Mouse (Mus musculus) heart, postnatal 10 days (tissue): ENCODE measurements at regions not wholly inside any gene's neighbourhood (a gene's known extent, or its start where the extent isn't known, plus 50 kb on each side); places are given as distances from the start of the nearest gene placed in this dataset.

Source experiments
- DNase-seq, 2 experiments: peaks; one replicate each; pipeline ENCODE4 v3.0.0; 2021
- intact Hi-C: fragments of 180-260 bp; cut with DNase I; formaldehyde crosslinking; loops from one replicate; pipeline ENCODE4 v1.15.1; 2025

GRCm38 (mm10) chr4:150771922-150772651 is 81.6 kb upstream of the Errfi1 start:
- peak; percentile 62 to 68 for DNase-seq
- intact Hi-C loops, result no loop called here

GRCm38 (mm10) chr4:150771469-150771868 is 82.2 kb upstream of the Errfi1 start:
- no peak for DNase-seq
- intact Hi-C loops, result no loop called here

GRCm38 (mm10) chr4:150769043-150769442 is 84.7 kb upstream of the Errfi1 start:
- DNase-seq, result no peak
- intact Hi-C loops, result no loop called here

GRCm38 (mm10) chr4:150758467-150759237 is 95.1 kb upstream of the Errfi1 start:
- no peak for DNase-seq
- intact Hi-C loops, result no loop called here

- intact Hi-C loops, result no loop called here
- DNase-seq, result no peak
Measured at GRCm38 (mm10) chr4:150757815-150758426, 95.8 kb upstream of the Errfi1 start.

- intact Hi-C loops, result no loop called here
- DNase-seq, result peak in 1 of 2 experiments; percentile 37
Measured at GRCm38 (mm10) chr4:150757291-150757741, 96.4 kb upstream of the Errfi1 start.

- intact Hi-C loops, result no loop called here
- DNase-seq, result no peak
Measured at GRCm38 (mm10) chr4:150755446-150755845, 98.3 kb upstream of the Errfi1 start.

- DNase-seq, result no peak
- intact Hi-C loops, result no loop called here
Measured at GRCm38 (mm10) chr4:150752151-150752550, 100.2 kb upstream of the Slc45a1 start.

GRCm38 (mm10) chr4:150750445-150751213 is 98.7 kb upstream of the Slc45a1 start:
- intact Hi-C loops, result no loop called here
- no peak for DNase-seq

- DNase-seq, result no peak
- intact Hi-C loops, result no loop called here
Measured at GRCm38 (mm10) chr4:150749066-150749465, 97.1 kb upstream of the Slc45a1 start.

GRCm38 (mm10) chr4:150748099-150749000 is 96.4 kb upstream of the Slc45a1 start:
- no peak for DNase-seq
- intact Hi-C loops, result no loop called here

GRCm38 (mm10) chr4:150746430-150746923 is 94.5 kb upstream of the Slc45a1 start:
- no peak for DNase-seq
- intact Hi-C loops, result no loop called here

GRCm38 (mm10) chr4:150745529-150746429 is 93.8 kb upstream of the Slc45a1 start:
- intact Hi-C loops, result no loop called here
- DNase-seq, result peak; percentile 56 to 60

- DNase-seq, result no peak
- intact Hi-C loops, result no loop called here
Measured at GRCm38 (mm10) chr4:150743508-150743907, 91.5 kb upstream of the Slc45a1 start.

GRCm38 (mm10) chr4:150743103-150743502 is 91.1 kb upstream of the Slc45a1 start:
- intact Hi-C loops, result no loop called here
- DNase-seq, result no peak

GRCm38 (mm10) chr4:150741810-150742209 is 89.8 kb upstream of the Slc45a1 start:
- no peak for DNase-seq

GRCm38 (mm10) chr4:150740167-150740566 is 88.2 kb upstream of the Slc45a1 start:
- no peak for DNase-seq
- intact Hi-C loops, result no loop called here

More at GRCm38 (mm10) chr4:150741810-150742209, 89.8 kb upstream of the Slc45a1 start:
- intact Hi-C loops, result no loop called here

- intact Hi-C loops, result no loop called here
- DNase-seq, result no peak
Measured at GRCm38 (mm10) chr4:150738736-150739135, 86.8 kb upstream of the Slc45a1 start.
